Mouse (Mus musculus) erythroblast, embryonic 14.5 days (primary cell): ENCODE results near the gene Trp53. TPM values are rescaled to one million over a fixed set of nuclear protein-coding genes. Genes with fewer than 3 reads are reported as not detected.
A peak's percentile ranks its signal among the peaks of the same experiment; 100 is the strongest.

Source experiments
- H3K27me3 ChIP-seq: 2 replicates; pipeline ENCODE4 v1.6.1; 2012; ENCODE audit warnings: inconsistent platforms; ENCODE audit not compliant: control insufficient read depth
- H3K36me3 ChIP-seq: 2 replicates; pipeline ENCODE4 v1.6.1; 2012; ENCODE audit warnings: mild to moderate bottlenecking, inconsistent platforms; ENCODE audit not compliant: control insufficient read depth
- H3K4me1 ChIP-seq: 2 replicates; pipeline ENCODE4 v1.6.1; 2012; ENCODE audit warnings: inconsistent platforms; ENCODE audit not compliant: control insufficient read depth
- H3K4me3 ChIP-seq: replicated peaks from 2 replicates; pipeline ENCODE3; 2012; ENCODE audit warnings: moderate library complexity, mild to moderate bottlenecking, inconsistent platforms
- H3K9me3 ChIP-seq: 2 replicates; pipeline ENCODE4 v1.6.1; 2012; ENCODE audit warnings: low read length, inconsistent platforms, mixed read lengths; ENCODE audit not compliant: control insufficient read depth
- GATA1 ChIP-seq: IDR thresholded peaks from 2 replicates; pipeline ENCODE4 v1.6.1; 2012; ENCODE audit warnings: low read length, inconsistent platforms, mixed read lengths
- TAL1 ChIP-seq: IDR thresholded peaks from 3 replicates; pipeline ENCODE4 v1.6.1; 2012; ENCODE audit warnings: low read length, inconsistent platforms, mixed read lengths
- polyA plus RNA-seq: library from polyadenylated mRNA; stranded (reverse); fragments of >175 nt; gene quantifications from 2 replicates; pipeline ENCODE4 v1.2.3, GENCODE M21; 2012

Gene Trp53
- polyA plus RNA-seq, 1 experiment: 4.3 TPM

DNA sequence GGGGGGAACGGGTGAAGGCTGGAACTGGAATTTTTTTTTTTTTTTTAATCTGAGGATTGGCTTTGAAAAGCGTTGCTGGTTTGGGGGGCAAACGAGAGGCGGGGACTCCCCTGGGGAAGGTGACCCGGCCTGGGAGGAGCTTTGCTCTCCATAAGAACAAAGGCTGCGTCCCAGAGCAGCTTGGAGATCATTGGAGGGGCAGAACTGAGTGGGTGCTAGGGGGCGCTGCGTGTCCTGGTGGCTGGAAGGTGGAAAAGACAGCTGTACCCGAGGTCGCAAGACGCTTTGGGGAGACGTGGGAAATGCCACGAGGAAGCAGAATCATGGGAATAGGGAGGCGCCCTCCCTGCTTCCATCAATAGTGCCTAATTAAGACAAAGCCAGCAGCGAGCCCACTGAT lies 33.1 kb upstream of the Trp53 start:
- H3K36me3 ChIP-seq: no peaks in the 10 kb centered on the region
- TF ChIP-seq TAL1 (no peak), GATA1 (no peak)
- H3K27me3 ChIP-seq: peaks cover 64% of the 10 kb centered on the region
- no peaks in the 10 kb centered on the region for H3K9me3 ChIP-seq
- peak overlapping the region; percentile 16 for H3K4me3 ChIP-seq
- peaks cover 19% of the 10 kb centered on the region for H3K4me1 ChIP-seq

DNA sequence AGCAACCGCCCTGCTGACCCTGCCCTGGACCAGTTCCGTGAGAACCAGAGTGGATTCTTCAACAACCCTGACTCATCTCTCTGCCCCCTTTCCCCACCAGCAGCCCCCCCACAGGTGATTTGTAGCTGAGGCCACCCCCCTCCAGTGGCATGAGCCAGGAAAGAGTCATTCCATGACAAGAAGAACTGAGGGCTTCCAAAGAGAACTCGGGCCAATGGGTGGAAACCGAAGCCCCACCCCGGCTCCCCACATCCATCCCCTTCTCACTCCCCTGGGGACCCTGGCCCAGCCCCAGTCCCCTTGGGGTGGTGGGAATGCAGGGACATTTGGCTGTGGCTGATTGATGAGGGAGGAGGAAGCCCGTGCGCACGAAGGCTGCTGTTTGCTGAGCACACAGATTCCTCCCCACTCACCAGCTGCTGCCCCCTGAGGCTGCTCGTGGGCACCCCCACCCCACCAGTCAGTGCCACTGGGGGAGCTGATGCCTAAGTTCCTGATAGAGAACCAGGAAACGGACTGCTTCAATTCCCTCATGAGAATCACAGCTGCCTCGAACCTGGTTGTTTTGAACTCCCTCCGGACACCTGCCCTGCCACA lies 31.0 kb upstream of the Trp53 start, which contains the start of gene Dnah2:
Dnah2 (minus strand) TSS at position 51 of the 597 bp plus-strand sequence.
- H3K36me3 ChIP-seq: no peaks in the 10 kb centered on the region
- peaks cover 76% of the 10 kb centered on the region for H3K27me3 ChIP-seq
- no peak within 1 kb of the TSS for H3K4me3 ChIP-seq
- H3K4me1 ChIP-seq: peaks cover 19% of the 10 kb centered on the region
- no peak for TF ChIP-seq TAL1
- TF ChIP-seq GATA1: no peak
- H3K9me3 ChIP-seq: no peaks in the 10 kb centered on the region

DNA sequence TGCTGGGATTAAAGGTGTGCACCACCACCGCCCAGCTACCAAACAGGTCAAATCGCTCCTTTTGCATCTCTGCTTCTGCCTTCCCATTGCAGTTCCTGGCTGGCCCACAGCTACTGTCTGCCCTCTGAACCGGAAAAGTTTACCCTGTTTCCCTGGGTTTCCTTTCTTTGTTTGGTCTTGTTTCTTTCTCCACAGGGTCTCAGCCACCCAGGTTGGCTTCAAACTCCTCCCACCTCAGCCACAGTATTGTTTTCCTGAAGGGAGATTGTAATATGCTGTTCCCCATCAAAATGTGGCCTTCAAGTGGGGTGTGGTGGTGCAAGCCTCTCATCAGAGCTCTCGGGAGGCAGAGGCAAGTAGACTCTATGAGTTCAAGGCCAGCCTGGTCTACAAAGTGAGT lies 28.8 kb upstream of the Trp53 start:
- Histone ChIP-seq H3K27me3 (peaks cover 69% of the 10 kb centered on the region), H3K4me3 (no peak overlapping the region), H3K4me1 (peaks cover 15% of the 10 kb centered on the region), H3K36me3 (no peaks in the 10 kb centered on the region), H3K9me3 (no peaks in the 10 kb centered on the region)
- TF ChIP-seq TAL1 (no peak), GATA1 (no peak)

DNA sequence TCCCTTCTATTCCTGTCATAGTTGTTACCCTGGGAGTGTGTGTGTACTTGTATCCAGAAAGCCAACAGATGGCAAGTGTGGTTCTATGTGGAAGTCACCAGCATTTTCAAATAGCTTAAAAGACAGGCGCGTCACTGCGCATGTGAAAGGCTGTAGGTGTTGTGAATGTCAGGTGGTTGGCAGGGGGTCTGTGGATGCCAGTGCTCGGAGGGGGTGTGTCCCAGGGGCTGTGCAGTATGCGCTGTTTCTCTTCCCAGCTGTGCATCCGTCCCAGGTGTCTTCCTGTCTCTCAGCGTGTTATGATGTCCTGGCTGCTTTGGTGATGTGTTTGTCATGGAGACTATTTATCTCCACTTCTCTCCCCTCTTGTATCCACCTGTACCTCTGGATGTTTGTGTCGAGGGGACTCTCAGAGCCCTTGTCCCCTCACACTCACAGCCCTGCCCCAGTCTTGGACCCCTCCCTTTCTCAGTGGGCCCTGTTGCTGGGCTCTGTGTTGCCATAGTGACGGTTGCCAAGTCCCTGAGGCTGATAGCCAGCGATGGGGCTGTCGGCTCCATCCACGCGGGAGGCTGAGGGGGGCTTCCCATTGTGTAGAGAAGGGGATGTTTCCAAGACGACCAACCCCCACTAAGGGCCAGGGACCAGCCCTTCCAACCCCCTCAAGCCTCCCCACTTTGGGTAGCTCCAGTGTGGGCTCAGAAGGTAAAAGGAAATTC lies 27.4 kb upstream of the Trp53 start:
- Histone ChIP-seq H3K4me1 (peaks cover under 1% of the 10 kb centered on the region), H3K36me3 (no peaks in the 10 kb centered on the region), H3K9me3 (no peaks in the 10 kb centered on the region), H3K4me3 (no peak overlapping the region), H3K27me3 (peaks cover 66% of the 10 kb centered on the region)
- no peak for TF ChIP-seq GATA1
- no peak for TF ChIP-seq TAL1

DNA sequence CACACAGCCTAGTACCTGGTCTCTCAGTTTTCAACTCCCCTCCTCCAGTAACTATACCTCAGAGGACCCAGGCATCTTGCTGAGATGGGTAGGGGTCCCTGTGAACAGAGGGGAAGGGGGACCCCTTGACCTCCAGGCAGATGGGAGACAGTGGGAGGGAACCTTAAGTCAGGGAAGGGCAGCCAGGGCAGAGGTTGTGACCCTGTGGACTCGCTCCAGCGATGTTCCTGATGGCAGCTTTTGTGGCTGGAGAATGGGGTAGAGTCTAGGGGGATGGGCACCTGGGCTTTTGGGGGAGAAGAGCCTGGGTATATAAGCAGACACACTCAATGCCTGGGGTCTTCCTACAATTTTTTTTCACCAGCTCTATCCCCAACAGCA lies 26.8 kb upstream of the Trp53 start:
- Histone ChIP-seq H3K27me3 (peaks cover 66% of the 10 kb centered on the region), H3K36me3 (no peaks in the 10 kb centered on the region), H3K4me3 (no peak overlapping the region), H3K9me3 (no peaks in the 10 kb centered on the region), H3K4me1 (no peaks in the 10 kb centered on the region)
- TF ChIP-seq TAL1: no peak
- TF ChIP-seq GATA1: no peak

DNA sequence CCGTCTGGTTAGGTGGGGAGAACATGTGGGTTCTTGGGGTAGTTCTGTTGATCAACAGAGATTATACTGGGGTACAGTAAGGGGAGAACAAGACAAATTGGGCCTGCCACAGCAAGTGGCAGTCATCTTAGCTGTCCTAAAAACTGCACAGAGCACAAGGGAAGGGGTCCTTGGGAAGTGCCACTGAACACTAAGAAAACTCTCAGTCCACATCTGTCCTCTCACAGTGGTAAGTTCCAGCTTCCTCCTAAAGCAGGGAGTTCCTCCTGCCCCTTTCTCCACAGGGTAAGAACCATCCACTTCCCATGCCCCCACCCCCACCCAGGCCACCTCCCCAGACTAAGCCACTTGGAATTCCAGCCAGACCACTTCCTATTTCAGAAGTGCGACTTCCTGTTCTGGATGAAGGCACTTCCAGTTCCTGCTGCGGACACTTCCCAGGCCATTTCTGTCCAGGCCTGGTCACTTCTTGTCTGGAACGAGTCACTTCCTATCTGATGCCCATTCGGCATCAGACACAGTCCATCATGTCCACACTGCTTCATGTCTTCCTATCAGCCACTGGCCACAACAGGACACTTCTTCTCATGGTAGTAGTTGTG lies 25.5 kb upstream of the Trp53 start:
- no peak for TF ChIP-seq TAL1
- TF ChIP-seq GATA1: no peak
- H3K27me3 ChIP-seq: peaks cover 66% of the 10 kb centered on the region
- H3K4me1 ChIP-seq: peaks cover 2% of the 10 kb centered on the region; the same call in 1 of the 2 replicates

DNA sequence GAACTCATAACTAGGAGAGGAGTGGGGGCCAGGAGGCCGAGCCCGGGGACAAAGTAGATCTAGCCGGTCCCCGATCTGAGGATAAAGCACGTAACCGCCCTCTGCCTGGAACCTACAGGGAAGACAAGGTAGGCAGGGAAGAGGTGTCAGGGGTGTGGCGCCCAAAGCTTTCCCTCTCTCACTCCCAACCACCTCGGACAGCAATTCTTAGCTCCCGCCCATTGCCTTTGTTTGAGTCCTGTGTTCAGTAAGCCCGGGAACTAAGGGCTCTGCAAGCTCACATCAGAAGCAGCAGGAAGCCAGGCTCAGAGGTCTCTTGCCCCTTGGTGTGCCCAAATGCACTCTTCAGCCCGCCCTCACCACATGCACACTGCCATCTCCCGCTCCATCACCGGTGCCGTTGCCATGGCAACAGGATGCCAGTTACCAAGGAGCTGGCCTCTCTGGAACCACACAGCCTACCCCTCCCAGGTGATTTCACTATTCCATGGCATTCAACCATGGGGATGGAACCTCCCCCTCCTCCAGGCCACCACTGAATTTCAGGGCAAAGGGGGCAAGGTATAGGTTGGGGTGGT lies 22.7 kb upstream of the Trp53 start:
- Histone ChIP-seq H3K9me3 (no peaks in the 10 kb centered on the region; the same call in 1 of the 2 replicates), H3K36me3 (peaks cover 20% of the 10 kb centered on the region), H3K4me1 (peaks cover 5% of the 10 kb centered on the region), H3K27me3 (peaks cover 71% of the 10 kb centered on the region), H3K4me3 (no peak overlapping the region)
- TF ChIP-seq GATA1 (no peak), TAL1 (no peak)

More for the DNA sequence above, 25.5 kb upstream of the Trp53 start:
- Histone ChIP-seq H3K9me3 (no peaks in the 10 kb centered on the region), H3K36me3 (no peaks in the 10 kb centered on the region), H3K4me3 (no peak overlapping the region)

DNA sequence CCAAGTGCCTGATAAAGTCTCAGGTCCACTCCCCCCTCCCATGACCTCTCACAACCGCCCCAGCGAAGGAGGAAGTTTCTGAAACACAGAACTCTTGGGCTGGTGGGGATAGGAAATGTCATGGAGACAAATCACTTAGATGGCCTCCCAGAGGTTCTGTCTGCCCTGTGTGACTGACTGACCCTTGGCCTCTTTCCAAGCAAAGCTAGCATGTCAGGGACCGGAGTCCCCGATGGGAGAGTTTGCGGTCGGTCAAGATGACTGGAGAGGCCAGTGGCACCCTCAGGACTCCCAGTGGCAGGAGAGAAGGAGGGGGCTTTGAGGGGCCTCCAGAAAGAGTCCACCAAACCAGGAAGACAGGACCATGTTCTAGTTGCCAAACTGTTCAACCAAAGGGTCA lies 21.4 kb upstream of the Trp53 start:
- TF ChIP-seq TAL1: no peak
- TF ChIP-seq GATA1: no peak
- H3K9me3 ChIP-seq: no peaks in the 10 kb centered on the region; the same call in 1 of the 2 replicates
- peaks cover 33% of the 10 kb centered on the region for H3K36me3 ChIP-seq
- no peak overlapping the region for H3K4me3 ChIP-seq
- peaks cover 59% of the 10 kb centered on the region for H3K27me3 ChIP-seq
- H3K4me1 ChIP-seq: peaks cover 8% of the 10 kb centered on the region

DNA sequence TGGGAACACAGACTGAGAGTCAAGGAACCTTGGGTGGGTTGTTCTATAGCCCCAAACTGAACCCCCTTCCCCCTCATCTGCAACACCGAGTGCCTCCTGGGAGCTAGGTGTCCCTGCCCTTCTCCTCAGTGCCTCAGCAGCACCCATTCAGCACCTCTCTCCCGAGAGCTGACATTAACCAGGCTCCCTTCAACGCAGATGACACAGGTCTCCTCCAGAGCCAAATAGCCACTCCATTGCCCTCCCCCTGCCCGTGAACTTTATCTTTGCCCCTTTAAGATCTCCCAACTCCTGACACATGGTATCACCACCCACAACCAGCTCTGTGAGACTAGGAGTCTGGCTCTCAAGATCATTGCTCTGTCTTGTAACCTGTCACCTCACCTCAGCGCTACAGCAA lies 21.0 kb upstream of the Trp53 start:
- H3K36me3 ChIP-seq: peaks cover 37% of the 10 kb centered on the region
- no peak for TF ChIP-seq GATA1
- peaks cover 12% of the 10 kb centered on the region for H3K4me1 ChIP-seq
- H3K27me3 ChIP-seq: peaks cover 58% of the 10 kb centered on the region
- no peak overlapping the region for H3K4me3 ChIP-seq
- no peaks in the 10 kb centered on the region; the same call in 1 of the 2 replicates for H3K9me3 ChIP-seq
